Comparison of ENCODE assay signal across 10 mouse cellular contexts in genomic region chr6:52239625-52240388, GRCm38 (mm10). TPM values are rescaled to one million over a fixed set of nuclear protein-coding genes. Genes with fewer than 3 reads are reported as not detected.
DNase-seq lines count a peak whose midpoint lies in the region; ATAC-seq and TF ChIP-seq lines count a peak whose summit lies in the region.
"Had no signal": no experiment of that assay in that cellular context is flagged by ENCODE, and none has a peak within 500 bp of the region (broad histone marks: within the 10 kb centered on the region; RNA-seq: fewer than 3 reads in every experiment).

No protein-coding gene starts in this region.

- no peak for TF ChIP-seq EP300 in CH12.LX (IDR thresholded peaks at IDR 0.05; ENCODE audit: low read length)

- H3K9ac ChIP-seq in hindbrain, postnatal 0 days (replicated peaks; ENCODE audit: low read length) = no peak overlapping the region
- peak overlapping the region; percentile 77 for H3K9ac ChIP-seq in CH12.LX (ENCODE audit: insufficient read depth, low read depth)

- H3K27ac ChIP-seq in hindbrain, embryonic 10.5 days = no peak overlapping the region
- no peak overlapping the region for H3K27ac ChIP-seq in hindbrain, postnatal 0 days
- H3K27ac ChIP-seq in CH12.LX (ENCODE audit: insufficient read depth, low read depth) = no peak overlapping the region
- peak overlapping the region; percentile 34 for H3K27ac ChIP-seq in embryonic fibroblast, embryonic 13.5 days (ENCODE audit: insufficient read depth, low read length)

- peak overlapping the region; percentile 18; the same call in 1 of the 2 replicates for H3K4me3 ChIP-seq in hindbrain, embryonic 10.5 days
- H3K4me3 ChIP-seq in hindbrain, postnatal 0 days (ENCODE audit: low read length) = no peak overlapping the region
- peak overlapping the region; percentile 60 to 72 (median 68) for H3K4me3 ChIP-seq in CH12.LX (replicated peaks in 1 of 3; ENCODE audit: low read depth in 2 of 3, low read length in 2 of 3, poor library complexity in 1 of 3)
- peak overlapping the region; percentile 43 for H3K4me3 ChIP-seq in embryonic fibroblast, embryonic 13.5 days (ENCODE audit: insufficient read depth, low read length)

- H3K27me3 ChIP-seq in hindbrain, embryonic 10.5 days (ENCODE audit: insufficient read depth, poor library complexity, severe bottlenecking) = peaks cover 100% of the 10 kb centered on the region
- peaks cover 99% of the 10 kb centered on the region for H3K27me3 ChIP-seq in hindbrain, postnatal 0 days (ENCODE audit: insufficient read depth, low read length)
- H3K27me3 ChIP-seq in CH12.LX (replicated peaks) = no peaks in the 10 kb centered on the region

- no peaks in the 10 kb centered on the region for H3K79me2 ChIP-seq in CH12.LX (replicated peaks; ENCODE audit: control insufficient read depth, extremely low read depth, insufficient read depth, poor library complexity, severe bottlenecking)

- 2% methylated on average over 30 of the region's 30 CpGs for WGBS in hindbrain, embryonic 10.5 days
- WGBS in hindbrain, postnatal 0 days = 3% methylated on average over 30 of the region's 30 CpGs

- TF ChIP-seq POLR2A in CH12.LX (IDR thresholded peaks at IDR 0.05; ENCODE audit: low read depth, low read length) = no peak
- TF ChIP-seq POLR2A in embryonic fibroblast, embryonic 13.5 days (IDR thresholded peaks at IDR 0.05; ENCODE audit: low read depth, low read length) = no peak

- in situ Hi-C loops in CH12.LX (cut with MboI; ENCODE audit: low pct_ligation_motif_present, low pct_unique_long_range_greater_than_20kb, low sequenced_read_pairs) = no loop called here

- H3K4me2 ChIP-seq in hindbrain, postnatal 0 days (ENCODE audit: low read depth, low read length) = no peak overlapping the region
- H3K4me2 ChIP-seq in CH12.LX (ENCODE audit: insufficient read depth, low read depth, poor library complexity, severe bottlenecking) = peak overlapping the region; percentile 91

- no peaks in the 10 kb centered on the region for H3K36me3 ChIP-seq in hindbrain, embryonic 10.5 days
- no peaks in the 10 kb centered on the region for H3K36me3 ChIP-seq in hindbrain, postnatal 0 days (ENCODE audit: insufficient read depth, low read length)
- peaks cover 0 to 19% of the 10 kb centered on the region in 2 experiments for H3K36me3 ChIP-seq in CH12.LX (replicated peaks in 1 of 2; ENCODE audit: control insufficient read depth in 1 of 2, insufficient read depth in 1 of 2, low read length in 1 of 2)

- 0 out of 2 replicates have a peak, but pooled peaks cover 5% of the 10 kb centered on the region for H3K4me1 ChIP-seq in hindbrain, embryonic 10.5 days (replicated peaks)
- no peaks in the 10 kb centered on the region for H3K4me1 ChIP-seq in hindbrain, postnatal 0 days (ENCODE audit: insufficient read depth, low read length)
- H3K4me1 ChIP-seq in CH12.LX (ENCODE audit: control insufficient read depth in 1 of 2, insufficient read depth in 2 of 2) = peaks cover 0 to 12% of the 10 kb centered on the region in 2 experiments; a peak in 2 of 4 replicates
- H3K4me1 ChIP-seq in embryonic fibroblast, embryonic 13.5 days (ENCODE audit: control insufficient read depth, insufficient read depth, low read length) = no peaks in the 10 kb centered on the region

- no peak for TF ChIP-seq RAD21 in CH12.LX (IDR thresholded peaks at IDR 0.05; ENCODE audit: low read depth, low read length)

- TF ChIP-seq CTCF in hindbrain, postnatal 0 days (IDR thresholded peaks at IDR 0.05; ENCODE audit: low read depth) = no peak
- TF ChIP-seq CTCF in CH12.LX (conservative IDR thresholded peaks at IDR 0.05 in 1 of 2, IDR thresholded peaks at IDR 0.05 in 1 of 2; ENCODE audit: low read depth in 2 of 2, low read length in 2 of 2) = no peak
- no peak for TF ChIP-seq CTCF in embryonic fibroblast, embryonic 13.5 days (IDR thresholded peaks at IDR 0.05; ENCODE audit: borderline replicate concordance, insufficient read depth, low read length)

- no peaks in the 10 kb centered on the region for H3K9me3 ChIP-seq in hindbrain, embryonic 10.5 days
- H3K9me3 ChIP-seq in hindbrain, postnatal 0 days (ENCODE audit: low read length) = no peaks in the 10 kb centered on the region
- peaks cover 12% of the 10 kb centered on the region for H3K9me3 ChIP-seq in CH12.LX (replicated peaks; ENCODE audit: low read length)

- dilution Hi-C loops in CH12.LX (cut with MboI; ENCODE audit: extremely low pct_ligation_motif_present, extremely low pct_unique_long_range_greater_than_20kb, low sequenced_read_pairs) = no loop called here

- DNase-seq in hindbrain, embryonic 10.5 days (ENCODE audit: low spot score) = no peak
- no peak for DNase-seq in hindbrain, postnatal 0 days (ENCODE audit: low spot score)
- DNase-seq in CH12.LX (ENCODE audit: extremely low read depth) = no peak
- peak; percentile 55 to 64 for DNase-seq in kidney, postnatal 4 days
- no peak for DNase-seq in layer of hippocampus, adult 9-10 months (ENCODE audit: low spot score)
- no peak for DNase-seq in cerebellum, adult 8-10 months
- no peak for DNase-seq in layer of hippocampus, postnatal 36 days

- ATAC-seq in hindbrain, postnatal 0 days = no peak

TF ChIP-seq in CH12.LX, 34 proteins besides CTCF, POLR2A, EP300 and RAD21:
- TF ChIP-seq JUN (IDR thresholded peaks at IDR 0.05; ENCODE audit: insufficient read depth, low read depth, low read length) (peak; percentile 1; the same call in 1 of the 2 replicates), SIN3A (IDR thresholded peaks at IDR 0.05; ENCODE audit: low read length) (peak; percentile 56; the same call in 1 of the 2 replicates), RCOR1 (conservative IDR thresholded peaks at IDR 0.05; ENCODE audit: low read depth, low read length) (no peak), CHD2 (IDR thresholded peaks at IDR 0.05; ENCODE audit: low read length) (0 out of 2 replicates have a peak, but pooled peaks have one; percentile 11), MAX (IDR thresholded peaks at IDR 0.05; ENCODE audit: low read length) (0 out of 2 replicates have a peak, but pooled peaks have one; percentile 10)

RNA-seq across cellular contexts. Expression of gene Hoxa10, which starts 0.8 kb away (rescaled TPM):
- not detected in 2 replicates for polyA plus RNA-seq in hindbrain, embryonic 10.5 days (2016; fragmentation: Nextera tagmentation; extraction: Ambion mirVana)
- not detected in 2 replicates for total RNA-seq in hindbrain, postnatal 0 days (2014; rRNA removed)
- polyA plus RNA-seq in hindbrain, postnatal 0 days (2015; fragmentation: Nextera tagmentation; extraction: Ambion mirVana) = not detected in 2 replicates
- 5.2 and 5.7 TPM in 2 replicates for total RNA-seq in CH12.LX (2012; rRNA removed)
- 14.3 and 14.6 TPM in 2 replicates for total RNA-seq in CH12.LX (2014; rRNA removed)
- 14.3 and 14.5 TPM in 2 replicates for polyA plus RNA-seq in CH12.LX (2012; ENCODE audit: insufficient read length, low read depth)
- 12.1 and 18.2 TPM in 2 replicates for polyA plus RNA-seq in embryonic fibroblast, embryonic 13.5 days (2011; ENCODE audit: insufficient read length, low read depth, missing spikeins)
- total RNA-seq in layer of hippocampus, postnatal 36 days (2021) = not detected
- total RNA-seq: megakaryocyte-erythroid progenitor cell, adult 5-6 weeks had no signal
- polyA plus RNA-seq: spleen, adult 2 months had no signal

RNA-seq across cellular contexts. Expression of gene Hoxa11, which starts 5.8 kb away (rescaled TPM):
- polyA plus RNA-seq in hindbrain, embryonic 10.5 days (2016; fragmentation: Nextera tagmentation; extraction: Ambion mirVana) = not detected in 2 replicates
- not detected in 2 replicates for total RNA-seq in hindbrain, postnatal 0 days (2014; rRNA removed)
- not detected in 2 replicates for polyA plus RNA-seq in hindbrain, postnatal 0 days (2015; fragmentation: Nextera tagmentation; extraction: Ambion mirVana)
- total RNA-seq in CH12.LX (2012; rRNA removed) (not detected in 2 replicates), CH12.LX (2014; rRNA removed) (not detected in 2 replicates)
- polyA plus RNA-seq in CH12.LX (2012; ENCODE audit: insufficient read length, low read depth) = not detected in 2 replicates
- polyA plus RNA-seq in embryonic fibroblast, embryonic 13.5 days (2011; ENCODE audit: insufficient read length, low read depth, missing spikeins) = 5.1 and 9.2 TPM in 2 replicates
- total RNA-seq in layer of hippocampus, postnatal 36 days (2021) = not detected
- total RNA-seq: megakaryocyte-erythroid progenitor cell, adult 5-6 weeks had no signal
- polyA plus RNA-seq: spleen, adult 2 months had no signal

RNA-seq across cellular contexts. Expression of gene Hoxa9, which starts 8.9 kb away (rescaled TPM):
- not detected in 2 replicates for polyA plus RNA-seq in hindbrain, embryonic 10.5 days (2016; fragmentation: Nextera tagmentation; extraction: Ambion mirVana)
- 0.26 TPM in 1 of 2 replicates, not detected in the other for total RNA-seq in hindbrain, postnatal 0 days (2014; rRNA removed)
- polyA plus RNA-seq in hindbrain, postnatal 0 days (2015; fragmentation: Nextera tagmentation; extraction: Ambion mirVana) = 0.18 TPM in 1 of 2 replicates, not detected in the other
- total RNA-seq in CH12.LX (2012; rRNA removed) = 0.30 and 0.50 TPM in 2 replicates
- 0.30 and 0.32 TPM in 2 replicates for total RNA-seq in CH12.LX (2014; rRNA removed)
- 0.47 and 0.97 TPM in 2 replicates for polyA plus RNA-seq in CH12.LX (2012; ENCODE audit: insufficient read length, low read depth)
- polyA plus RNA-seq in embryonic fibroblast, embryonic 13.5 days (2011; ENCODE audit: insufficient read length, low read depth, missing spikeins) = 9.9 and 13.6 TPM in 2 replicates
- total RNA-seq in layer of hippocampus, postnatal 36 days (2021) = not detected

RNA-seq across cellular contexts. Expression of gene Hoxa7, which starts 18.2 kb away (rescaled TPM):
- not detected in 2 replicates for polyA plus RNA-seq in hindbrain, embryonic 10.5 days (2016; fragmentation: Nextera tagmentation; extraction: Ambion mirVana)
- 2.6 and 2.9 TPM in 2 replicates for total RNA-seq in hindbrain, postnatal 0 days (2014; rRNA removed)
- 1.3 and 3.9 TPM in 2 replicates for polyA plus RNA-seq in hindbrain, postnatal 0 days (2015; fragmentation: Nextera tagmentation; extraction: Ambion mirVana)
- total RNA-seq in CH12.LX (2012; rRNA removed) = 0.71 and 1.1 TPM in 2 replicates
- 0.85 and 1.0 TPM in 2 replicates for total RNA-seq in CH12.LX (2014; rRNA removed)
- 1.4 TPM in 2 replicates for polyA plus RNA-seq in CH12.LX (2012; ENCODE audit: insufficient read length, low read depth)
- polyA plus RNA-seq in embryonic fibroblast, embryonic 13.5 days (2011; ENCODE audit: insufficient read length, low read depth, missing spikeins) = 15.8 and 21.6 TPM in 2 replicates
- not detected for total RNA-seq in layer of hippocampus, postnatal 36 days (2021)

RNA-seq across cellular contexts. Expression of gene Hoxa13, which starts 20.9 kb away (rescaled TPM):
- not detected in 2 replicates for polyA plus RNA-seq in hindbrain, embryonic 10.5 days (2016; fragmentation: Nextera tagmentation; extraction: Ambion mirVana)
- not detected in 2 replicates for total RNA-seq in hindbrain, postnatal 0 days (2014; rRNA removed)
- not detected in 2 replicates for polyA plus RNA-seq in hindbrain, postnatal 0 days (2015; fragmentation: Nextera tagmentation; extraction: Ambion mirVana)
- total RNA-seq in CH12.LX (2012; rRNA removed) = not detected in 2 replicates
- total RNA-seq in CH12.LX (2014; rRNA removed) = 0.11 and 0.17 TPM in 2 replicates
- polyA plus RNA-seq in CH12.LX (2012; ENCODE audit: insufficient read length, low read depth) = 0.10 TPM in 1 of 2 replicates, not detected in the other
- 3.3 and 5.0 TPM in 2 replicates for polyA plus RNA-seq in embryonic fibroblast, embryonic 13.5 days (2011; ENCODE audit: insufficient read length, low read depth, missing spikeins)
- not detected for total RNA-seq in layer of hippocampus, postnatal 36 days (2021)
- total RNA-seq: megakaryocyte-erythroid progenitor cell, adult 5-6 weeks had no signal
- polyA plus RNA-seq: spleen, adult 2 months had no signal

Comparison
In these comparisons a context has a peak if more than half of its experiments do, and no peak if none do; other contexts are left out.
1. DNase-seq: peak in kidney, postnatal 4 days (2 of 2); none in hindbrain, embryonic 10.5 days (single experiment), hindbrain, postnatal 0 days (single experiment), CH12.LX (single experiment), layer of hippocampus, adult 9-10 months (single experiment), cerebellum, adult 8-10 months (single experiment) and layer of hippocampus, postnatal 36 days (0 of 2).
2. RNA of gene Hoxa10, which starts 0.8 kb away (polyA plus RNA-seq): 12.1 to 18.2 TPM in embryonic fibroblast, embryonic 13.5 days and 14.3 to 14.5 TPM in CH12.LX; not detected in hindbrain, embryonic 10.5 days and not detected in hindbrain, postnatal 0 days; every median in the first group is over 10 times any median in the second.